Mouse (Mus musculus): ENCODE measurements around the gene Lrba. TPM values are rescaled to one million over a fixed set of nuclear protein-coding genes. Genes with fewer than 3 reads are reported as not detected.

Gene Lrba
- polyA plus RNA-seq, 1 experiment from 2014 or later: 7.5 TPM

GRCm38 (mm10) chr3:86677573-86678155 lies 453.2 kb downstream of the Lrba start:
- Histone ChIP-seq H3K36me3 (no peaks in the 10 kb centered on the region), H3K4me1 (replicated peaks) (no peaks in the 10 kb centered on the region), H3K9ac (no peak overlapping the region), H3K4me2 (no peak overlapping the region), H3K4me3 (no peak overlapping the region), H3K9me3 (no peaks in the 10 kb centered on the region), H3K27me3 (no peaks in the 10 kb centered on the region), H3K27ac (no peak overlapping the region)
- ATAC-seq (ENCODE audit: low FRiP score): no peak
- 47% methylated on average over 2 of the region's 2 CpGs for WGBS

GRCm38 (mm10) chr3:86687571-86688209 lies 463.2 kb downstream of the Lrba start:
- Histone ChIP-seq H3K9me3 (no peaks in the 10 kb centered on the region), H3K4me2 (0 out of 2 replicates have a peak overlapping the region, but pooled peaks have one; percentile 10), H3K27ac (peak overlapping the region; percentile 84), H3K4me3 (no peak overlapping the region), H3K4me1 (replicated peaks) (peaks cover 10% of the 10 kb centered on the region), H3K36me3 (no peaks in the 10 kb centered on the region), H3K9ac (no peak overlapping the region), H3K27me3 (no peaks in the 10 kb centered on the region)
- peak; percentile 83 for ATAC-seq (ENCODE audit: low FRiP score)
- 21% methylated on average over 7 of the region's 7 CpGs for WGBS

- peaks cover 10% of the 10 kb centered on the region for H3K4me1 ChIP-seq (replicated peaks)
- H3K4me3 ChIP-seq: no peak overlapping the region
- H3K27ac ChIP-seq: no peak overlapping the region
- WGBS: 58% methylated on average over 1 of the region's 1 CpGs
- H3K9me3 ChIP-seq: no peaks in the 10 kb centered on the region
- no peak for ATAC-seq (ENCODE audit: low FRiP score)
- H3K36me3 ChIP-seq: no peaks in the 10 kb centered on the region
- H3K4me2 ChIP-seq: no peak overlapping the region
- no peak overlapping the region for H3K9ac ChIP-seq
- H3K27me3 ChIP-seq: no peaks in the 10 kb centered on the region
Measured at GRCm38 (mm10) chr3:86688438-86688837, 464.0 kb downstream of the Lrba start.

- Histone ChIP-seq H3K4me3 (no peak overlapping the region), H3K9me3 (no peaks in the 10 kb centered on the region), H3K27ac (0 out of 2 replicates have a peak overlapping the region, but pooled peaks have one; percentile 30), H3K27me3 (no peaks in the 10 kb centered on the region), H3K36me3 (no peaks in the 10 kb centered on the region), H3K4me1 (replicated peaks) (peaks cover 10% of the 10 kb centered on the region), H3K4me2 (peak overlapping the region; percentile 15; the same call in 1 of the 2 replicates), H3K9ac (peak overlapping the region; percentile 29; the same call in 1 of the 2 replicates)
- WGBS: 14% methylated on average over 7 of the region's 7 CpGs
- no peak for ATAC-seq (ENCODE audit: low FRiP score)
Measured at GRCm38 (mm10) chr3:86689305-86689704, 464.8 kb downstream of the Lrba start.

GRCm38 (mm10) chr3:86692779-86693178 lies 468.3 kb downstream of the Lrba start:
- H3K27ac ChIP-seq: no peak overlapping the region
- no peak overlapping the region for H3K4me3 ChIP-seq
- H3K4me1 ChIP-seq (replicated peaks): peaks cover 7% of the 10 kb centered on the region
- H3K36me3 ChIP-seq: no peaks in the 10 kb centered on the region
- H3K4me2 ChIP-seq: no peak overlapping the region
- no peak overlapping the region for H3K9ac ChIP-seq
- ATAC-seq (ENCODE audit: low FRiP score): no peak
- H3K27me3 ChIP-seq: no peaks in the 10 kb centered on the region
- no peaks in the 10 kb centered on the region for H3K9me3 ChIP-seq

DNA sequence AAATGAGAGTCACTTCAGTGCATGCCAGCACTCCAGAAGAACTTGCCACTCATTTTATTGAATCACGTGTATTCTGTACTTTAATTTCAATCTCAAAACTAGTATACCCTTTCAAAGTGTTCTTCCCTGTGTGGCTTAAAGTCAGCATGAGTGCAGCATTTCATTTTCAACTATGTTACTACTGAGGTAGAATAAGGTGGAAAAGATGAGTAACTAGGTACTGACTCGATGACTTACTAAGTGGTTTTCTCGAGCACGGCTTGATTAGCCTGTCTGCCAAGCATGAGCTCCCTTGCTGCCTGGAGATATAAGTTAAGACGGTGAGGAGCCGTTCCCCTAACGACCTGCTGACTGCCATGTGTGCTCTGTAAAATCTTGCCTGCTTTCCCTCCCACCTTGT lies 469.1 kb downstream of the Lrba start:
- no peak overlapping the region for H3K4me3 ChIP-seq
- no peak overlapping the region for H3K4me2 ChIP-seq
- H3K4me1 ChIP-seq (replicated peaks): peaks cover 4% of the 10 kb centered on the region; the same call in 1 of the 2 replicates
- no peak overlapping the region for H3K27ac ChIP-seq
- no peak overlapping the region for H3K9ac ChIP-seq
- no peaks in the 10 kb centered on the region for H3K36me3 ChIP-seq
- H3K9me3 ChIP-seq: no peaks in the 10 kb centered on the region
- ATAC-seq (ENCODE audit: low FRiP score): no peak
- H3K27me3 ChIP-seq: no peaks in the 10 kb centered on the region
- WGBS: 76% methylated on average over 7 of the region's 7 CpGs

DNA sequence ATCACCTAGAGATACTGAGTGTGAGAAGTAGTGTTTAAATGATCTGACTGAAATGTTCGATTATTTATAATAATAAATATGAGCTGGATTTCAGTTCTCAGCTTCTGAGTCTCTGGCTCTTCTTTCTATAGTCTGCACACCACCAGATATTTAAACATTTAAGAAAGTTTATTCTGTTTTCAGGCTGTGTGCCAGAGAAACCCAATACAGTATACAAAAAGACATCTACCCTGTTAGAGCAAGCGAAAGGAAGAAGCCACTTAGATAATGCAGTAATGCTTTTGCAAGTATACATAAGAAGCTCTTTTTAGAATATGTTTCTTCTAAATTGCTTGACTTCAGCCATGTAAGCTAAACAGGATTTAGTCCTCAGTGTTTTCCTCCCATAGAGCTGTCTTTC lies 474.5 kb downstream of the Lrba start:
- ATAC-seq (ENCODE audit: low FRiP score): no peak

GRCm38 (mm10) chr3:86701163-86701563 lies 476.7 kb downstream of the Lrba start:
- WGBS: 15% methylated on average over 1 of the region's 1 CpGs
- Histone ChIP-seq H3K9ac (no peak overlapping the region), H3K36me3 (no peaks in the 10 kb centered on the region), H3K9me3 (no peaks in the 10 kb centered on the region), H3K4me2 (no peak overlapping the region), H3K4me1 (replicated peaks) (peaks cover 10% of the 10 kb centered on the region), H3K27ac (peak overlapping the region; percentile 30), H3K4me3 (no peak overlapping the region), H3K27me3 (no peaks in the 10 kb centered on the region)
- ATAC-seq (ENCODE audit: low FRiP score): peak; percentile 92

More for the DNA sequence above, 474.5 kb downstream of the Lrba start:
- no peak overlapping the region for H3K27ac ChIP-seq
- no peak overlapping the region for H3K4me2 ChIP-seq
- peaks cover 10% of the 10 kb centered on the region for H3K4me1 ChIP-seq (replicated peaks)
- H3K27me3 ChIP-seq: no peaks in the 10 kb centered on the region
- H3K9ac ChIP-seq: no peak overlapping the region
- H3K36me3 ChIP-seq: no peaks in the 10 kb centered on the region
- H3K4me3 ChIP-seq: no peak overlapping the region
- no peaks in the 10 kb centered on the region for H3K9me3 ChIP-seq
- WGBS: 90% methylated on average over 2 of the region's 2 CpGs

DNA sequence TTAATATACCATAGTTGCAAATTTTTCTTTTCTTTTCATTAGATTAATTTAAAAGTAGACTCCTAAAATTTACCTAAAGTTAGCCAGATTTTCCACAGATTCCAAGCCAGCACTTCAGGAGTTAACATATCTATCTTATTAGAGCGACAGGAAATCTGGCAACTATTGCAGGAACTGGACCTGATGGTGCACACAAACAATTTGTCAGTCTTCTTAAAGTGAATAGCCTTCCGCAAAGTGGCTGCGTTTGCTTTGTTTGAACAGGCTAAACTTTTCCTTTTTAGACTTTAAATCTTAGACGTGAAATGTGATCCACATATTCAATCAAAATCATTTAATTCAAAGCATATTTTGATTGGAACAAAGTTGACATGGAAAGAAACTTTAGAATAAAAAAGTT lies 485.0 kb downstream of the Lrba start:
- WGBS: 20% methylated on average over 4 of the region's 4 CpGs
- no peak overlapping the region for H3K27ac ChIP-seq
- H3K9me3 ChIP-seq: no peaks in the 10 kb centered on the region

GRCm38 (mm10) chr3:86711530-86711929 lies 487.1 kb downstream of the Lrba start:
- H3K27ac ChIP-seq: peak overlapping the region; percentile 70; the same call in 1 of the 2 replicates
- 0 out of 2 replicates have a peak, but pooled peaks have one; percentile 32 for ATAC-seq (ENCODE audit: low FRiP score)

More for the DNA sequence above, 485.0 kb downstream of the Lrba start:
- no peaks in the 10 kb centered on the region for H3K36me3 ChIP-seq
- H3K4me2 ChIP-seq: no peak overlapping the region
- H3K4me3 ChIP-seq: no peak overlapping the region
- peaks cover 8% of the 10 kb centered on the region for H3K4me1 ChIP-seq (replicated peaks)
- no peak for ATAC-seq (ENCODE audit: low FRiP score)
- no peaks in the 10 kb centered on the region for H3K27me3 ChIP-seq
- H3K9ac ChIP-seq: no peak overlapping the region

GRCm38 (mm10) chr3:86712758-86713157 lies 488.3 kb downstream of the Lrba start:
- ATAC-seq (ENCODE audit: low FRiP score): peak; percentile 66; the same call in 1 of the 2 replicates
- 29% methylated on average over 3 of the region's 3 CpGs for WGBS
- Histone ChIP-seq H3K4me1 (replicated peaks) (peaks cover 15% of the 10 kb centered on the region), H3K9me3 (no peaks in the 10 kb centered on the region), H3K4me2 (no peak overlapping the region), H3K9ac (no peak overlapping the region), H3K36me3 (no peaks in the 10 kb centered on the region), H3K4me3 (no peak overlapping the region), H3K27me3 (no peaks in the 10 kb centered on the region), H3K27ac (0 out of 2 replicates have a peak overlapping the region, but pooled peaks have one; percentile 48)

More at GRCm38 (mm10) chr3:86711530-86711929, 487.1 kb downstream of the Lrba start:
- Histone ChIP-seq H3K4me2 (no peak overlapping the region), H3K27me3 (no peaks in the 10 kb centered on the region), H3K9me3 (no peaks in the 10 kb centered on the region), H3K9ac (no peak overlapping the region), H3K4me3 (no peak overlapping the region), H3K4me1 (replicated peaks) (peaks cover 15% of the 10 kb centered on the region), H3K36me3 (no peaks in the 10 kb centered on the region)
- WGBS: 74% methylated on average over 1 of the region's 1 CpGs

GRCm38 (mm10) chr3:86714446-86714845 lies 490.0 kb downstream of the Lrba start:
- Histone ChIP-seq H3K4me3 (no peak overlapping the region), H3K4me2 (no peak overlapping the region), H3K27ac (peak overlapping the region; percentile 8; the same call in 1 of the 2 replicates), H3K9ac (no peak overlapping the region), H3K4me1 (replicated peaks) (peaks cover 15% of the 10 kb centered on the region), H3K9me3 (no peaks in the 10 kb centered on the region), H3K36me3 (no peaks in the 10 kb centered on the region), H3K27me3 (no peaks in the 10 kb centered on the region)
- no peak for ATAC-seq (ENCODE audit: low FRiP score)
- WGBS: 69% methylated on average over 2 of the region's 2 CpGs

All from hindbrain, embryonic 13.5 days (tissue).